Mouse (Mus musculus) ovary, postnatal 14 days (tissue): ENCODE results near the gene Ppp1r1c.

Source experiments
- DNase-seq: peaks from one replicate; pipeline ENCODE4 v3.0.0; 2022; ENCODE audit warnings: low spot score

The Ppp1r1c gene

GRCm38 (mm10) chr2:79865275-79865999 lies 157.9 kb downstream of the Ppp1r1c start:
- peak; percentile 38 for DNase-seq
